Mouse (Mus musculus) erythroblast, embryonic 14.5 days (primary cell): ENCODE measurements around the gene Usp18. TPM values are rescaled to one million over a fixed set of nuclear protein-coding genes. Genes with fewer than 3 reads are reported as not detected.

ENCODE experiments used
- H3K27me3 ChIP-seq: 2 replicates; pipeline ENCODE4 v1.6.1; 2012; ENCODE audit warnings: inconsistent platforms; ENCODE audit not compliant: control insufficient read depth
- H3K36me3 ChIP-seq: 2 replicates; pipeline ENCODE4 v1.6.1; 2012; ENCODE audit warnings: mild to moderate bottlenecking, inconsistent platforms; ENCODE audit not compliant: control insufficient read depth
- H3K4me1 ChIP-seq: 2 replicates; pipeline ENCODE4 v1.6.1; 2012; ENCODE audit warnings: inconsistent platforms; ENCODE audit not compliant: control insufficient read depth
- H3K4me3 ChIP-seq: replicated peaks from 2 replicates; pipeline ENCODE3; 2012; ENCODE audit warnings: moderate library complexity, mild to moderate bottlenecking, inconsistent platforms
- H3K9me3 ChIP-seq: 2 replicates; pipeline ENCODE4 v1.6.1; 2012; ENCODE audit warnings: low read length, inconsistent platforms, mixed read lengths; ENCODE audit not compliant: control insufficient read depth
- GATA1 ChIP-seq: IDR thresholded peaks from 2 replicates; pipeline ENCODE4 v1.6.1; 2012; ENCODE audit warnings: low read length, inconsistent platforms, mixed read lengths
- TAL1 ChIP-seq: IDR thresholded peaks from 3 replicates; pipeline ENCODE4 v1.6.1; 2012; ENCODE audit warnings: low read length, inconsistent platforms, mixed read lengths
- polyA plus RNA-seq: library from polyadenylated mRNA; stranded (reverse); fragments of >175 nt; gene quantifications from 2 replicates; pipeline ENCODE4 v1.2.3, GENCODE M21; 2012

Gene Usp18
- polyA plus RNA-seq, 1 experiment = not detected

DNA sequence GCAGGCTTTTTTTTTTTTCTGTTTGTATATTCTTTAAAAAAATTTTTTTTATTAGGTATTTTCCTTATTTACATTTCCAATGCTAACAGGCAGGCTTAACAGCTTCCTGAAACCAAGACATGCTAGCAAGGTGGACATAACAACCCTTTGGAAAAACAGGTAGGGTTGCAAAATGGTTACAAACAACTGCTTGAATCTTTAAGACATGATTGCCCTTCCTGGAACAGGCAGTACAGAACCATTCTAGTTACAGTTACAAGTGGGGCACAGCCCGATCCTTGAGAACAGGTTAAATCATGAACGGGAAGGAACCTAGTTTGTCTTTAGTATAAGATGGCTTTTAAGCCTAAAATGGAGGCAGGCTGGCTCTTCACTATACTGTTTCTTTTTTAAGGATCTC lies 9.3 kb upstream of the Usp18 start:
- no peaks in the 10 kb centered on the region for H3K27me3 ChIP-seq
- no peak for TF ChIP-seq TAL1
- TF ChIP-seq GATA1 = no peak
- peaks cover 12% of the 10 kb centered on the region for H3K4me1 ChIP-seq
- no peaks in the 10 kb centered on the region for H3K36me3 ChIP-seq
- H3K9me3 ChIP-seq = no peaks in the 10 kb centered on the region
- H3K4me3 ChIP-seq = no peak overlapping the region

DNA sequence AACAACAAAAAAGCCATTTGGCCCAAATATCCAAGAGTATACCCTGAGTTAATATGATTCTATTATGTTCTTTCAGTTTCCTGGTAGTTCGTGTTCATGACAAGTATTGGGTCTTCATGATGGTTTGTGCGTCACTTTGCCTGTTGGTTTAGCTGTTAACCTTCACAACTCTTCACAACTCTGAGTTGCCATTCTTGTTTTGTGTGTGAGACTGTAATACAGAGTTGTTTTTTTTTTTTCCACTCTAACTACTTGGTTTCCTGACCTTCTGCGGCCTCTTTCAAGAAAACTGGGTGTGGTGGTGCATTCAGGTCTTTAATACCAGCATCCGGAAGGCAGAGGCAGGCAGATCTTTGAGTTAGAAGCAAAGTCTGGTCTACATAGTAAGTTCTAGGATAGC lies 7.5 kb upstream of the Usp18 start:
- TF ChIP-seq TAL1 = no peak
- no peak for TF ChIP-seq GATA1
- peaks cover 14% of the 10 kb centered on the region for H3K4me1 ChIP-seq

DNA sequence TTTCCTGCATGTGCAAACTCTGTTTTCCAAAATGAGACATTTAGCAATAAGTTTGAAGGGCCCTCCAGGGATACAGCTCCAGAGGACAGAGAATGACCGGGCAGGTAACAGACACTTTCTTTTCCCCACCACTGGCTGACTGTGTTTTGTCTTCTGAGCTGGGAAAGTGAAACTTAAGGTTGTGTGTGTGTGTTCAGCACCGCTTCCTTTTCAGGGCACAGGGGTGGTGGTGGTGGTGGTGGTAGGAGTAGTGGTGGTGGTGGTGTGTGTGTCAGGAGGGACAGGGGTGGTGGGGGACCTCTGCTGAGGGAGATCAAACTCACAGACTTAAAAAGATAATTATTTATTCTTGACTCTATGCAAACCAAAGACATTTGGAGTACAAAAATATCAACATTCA lies 3.9 kb upstream of the Usp18 start:
- Histone ChIP-seq H3K4me3 (no peak overlapping the region), H3K36me3 (no peaks in the 10 kb centered on the region), H3K9me3 (no peaks in the 10 kb centered on the region), H3K4me1 (peaks cover 42% of the 10 kb centered on the region), H3K27me3 (no peaks in the 10 kb centered on the region)
- TF ChIP-seq GATA1 (no peak), TAL1 (no peak)

More for the DNA sequence above, 7.5 kb upstream of the Usp18 start:
- Histone ChIP-seq H3K36me3 (no peaks in the 10 kb centered on the region), H3K9me3 (no peaks in the 10 kb centered on the region), H3K4me3 (no peak overlapping the region), H3K27me3 (no peaks in the 10 kb centered on the region)

DNA sequence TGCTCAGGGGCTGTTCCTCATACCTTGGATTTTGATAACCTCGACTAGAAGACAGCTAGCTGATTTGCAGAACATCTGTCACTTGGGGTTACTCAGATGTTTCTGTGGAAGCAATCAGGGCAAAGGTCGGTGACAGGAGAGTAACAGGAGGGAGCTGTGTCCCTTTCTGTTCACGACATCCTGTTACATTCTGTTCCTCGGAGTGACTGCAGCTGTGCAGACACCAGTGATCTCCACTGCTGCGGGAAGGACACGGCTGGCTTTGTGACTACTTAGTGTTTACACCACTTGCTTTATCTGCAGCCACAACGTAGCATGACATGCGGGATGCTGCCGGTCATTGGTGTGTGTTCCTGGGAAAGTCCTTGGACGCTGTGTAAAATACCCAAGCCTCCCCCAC lies 2.5 kb upstream of the Usp18 start:
- Histone ChIP-seq H3K4me1 (peaks cover 53% of the 10 kb centered on the region), H3K27me3 (no peaks in the 10 kb centered on the region), H3K4me3 (no peak overlapping the region), H3K9me3 (no peaks in the 10 kb centered on the region), H3K36me3 (no peaks in the 10 kb centered on the region)
- TF ChIP-seq GATA1 = no peak
- no peak for TF ChIP-seq TAL1

DNA sequence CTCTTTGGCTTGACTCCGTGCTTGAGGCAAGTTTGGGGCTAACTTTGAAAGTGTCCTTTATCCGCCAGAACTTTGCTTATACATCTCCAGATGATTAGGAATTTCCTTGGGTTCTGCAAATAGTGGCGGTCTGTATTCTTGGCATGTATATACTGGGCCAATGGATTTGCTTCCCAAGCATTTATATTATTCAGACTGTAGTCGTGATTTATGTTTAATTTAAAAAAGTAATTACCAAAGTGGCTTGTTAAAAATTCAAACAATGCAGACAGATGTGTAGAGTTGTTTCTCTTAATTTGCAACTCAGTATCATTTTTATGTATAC lies 293 bp downstream of the Usp18 start:
- Histone ChIP-seq H3K4me3 (peak overlapping the region; percentile 82), H3K36me3 (no peaks in the 10 kb centered on the region), H3K4me1 (peaks cover 45% of the 10 kb centered on the region), H3K27me3 (no peaks in the 10 kb centered on the region), H3K9me3 (no peaks in the 10 kb centered on the region)
- TF ChIP-seq TAL1 (no peak), GATA1 (no peak)

DNA sequence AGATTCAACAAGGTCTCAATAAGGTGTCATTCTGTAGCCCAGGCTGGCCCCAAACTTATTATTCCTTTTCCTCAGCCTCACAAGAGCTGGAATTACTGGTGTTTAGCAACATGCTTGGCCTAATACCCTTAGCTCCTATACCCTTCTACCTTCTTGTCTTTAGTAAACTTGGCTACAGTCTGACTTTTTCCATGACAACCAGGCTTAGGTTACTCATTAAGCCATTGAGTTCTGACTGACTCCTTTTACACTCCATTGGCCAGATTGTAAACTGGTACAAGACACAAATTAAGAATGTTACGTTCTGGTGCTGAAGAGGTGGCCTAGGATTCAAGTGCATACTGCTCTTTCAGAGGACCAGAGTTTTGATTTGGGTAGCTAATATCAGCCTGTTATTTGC lies 4.7 kb downstream of the Usp18 start:
- Histone ChIP-seq H3K4me3 (no peak overlapping the region), H3K27me3 (no peaks in the 10 kb centered on the region), H3K36me3 (peaks cover 7% of the 10 kb centered on the region), H3K9me3 (no peaks in the 10 kb centered on the region), H3K4me1 (peaks cover 21% of the 10 kb centered on the region)
- TF ChIP-seq TAL1 (no peak), GATA1 (no peak)

DNA sequence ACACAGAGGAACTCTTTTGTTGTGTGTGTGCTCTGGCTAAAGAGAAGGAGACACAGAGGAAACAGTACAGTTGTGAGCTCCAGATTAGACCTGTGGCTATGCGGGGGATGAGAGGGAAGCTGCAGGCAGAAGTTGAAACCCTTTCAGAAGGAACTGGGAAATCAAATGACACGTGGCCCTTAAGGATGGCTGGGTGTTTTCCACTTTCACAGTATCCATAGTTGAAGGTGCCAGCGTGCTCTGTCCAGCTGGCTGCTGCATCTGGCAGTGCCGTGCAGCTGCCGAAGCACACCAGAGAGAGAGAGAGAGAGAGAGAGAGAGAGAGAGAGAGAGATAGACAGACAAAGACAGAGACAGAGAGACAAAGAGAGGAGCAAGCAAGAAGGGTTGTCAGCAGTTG lies 5.5 kb downstream of the Usp18 start:
- Histone ChIP-seq H3K36me3 (peaks cover 9% of the 10 kb centered on the region), H3K27me3 (no peaks in the 10 kb centered on the region), H3K4me1 (peaks cover 15% of the 10 kb centered on the region), H3K9me3 (no peaks in the 10 kb centered on the region), H3K4me3 (no peak overlapping the region)
- no peak for TF ChIP-seq GATA1
- no peak for TF ChIP-seq TAL1

DNA sequence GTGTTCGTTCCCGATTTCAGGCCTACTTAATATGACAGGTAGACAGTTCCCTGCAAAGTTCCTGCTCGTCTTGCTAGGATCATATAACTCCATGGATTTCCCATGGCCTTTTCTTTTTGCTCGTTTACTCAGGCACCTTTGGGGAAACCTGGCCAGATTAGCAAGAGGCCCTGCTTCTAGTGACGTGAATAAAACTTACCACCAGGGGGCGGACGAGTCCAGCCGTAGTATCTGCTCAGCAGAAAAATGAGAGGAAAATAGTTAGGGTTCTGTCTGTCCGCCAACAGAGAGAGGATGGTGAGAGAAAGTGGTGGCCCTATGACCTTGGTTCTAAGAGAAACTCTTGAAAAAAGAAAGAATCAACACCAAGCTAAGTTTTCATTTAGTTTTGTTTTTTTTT lies 14.8 kb downstream of the Usp18 start:
- Histone ChIP-seq H3K4me3 (no peak overlapping the region), H3K36me3 (peaks cover 18% of the 10 kb centered on the region), H3K27me3 (no peaks in the 10 kb centered on the region), H3K4me1 (no peaks in the 10 kb centered on the region; the same call in 1 of the 2 replicates), H3K9me3 (no peaks in the 10 kb centered on the region)
- TF ChIP-seq GATA1 = no peak
- TF ChIP-seq TAL1 = no peak

DNA sequence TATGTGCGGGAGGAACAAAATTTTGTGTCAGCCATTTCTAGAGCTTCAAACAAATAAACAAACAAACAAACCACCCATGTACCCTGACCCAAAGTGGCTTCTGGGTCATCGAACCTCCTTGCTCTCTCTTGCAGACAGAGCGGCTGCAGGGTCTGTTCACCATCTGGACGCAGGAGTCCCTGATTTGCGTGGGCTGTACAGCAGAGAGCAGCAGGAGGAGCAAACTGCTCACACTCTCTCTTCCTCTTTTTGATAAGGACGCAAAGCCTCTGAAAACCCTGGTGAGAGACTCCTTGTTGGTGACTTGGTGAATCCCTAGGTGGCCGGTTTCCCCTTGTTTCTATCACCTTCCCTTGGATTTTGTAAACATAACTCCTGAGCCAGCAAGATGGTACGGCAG lies 15.5 kb downstream of the Usp18 start:
- no peak for TF ChIP-seq GATA1
- no peak for TF ChIP-seq TAL1
- H3K9me3 ChIP-seq = no peaks in the 10 kb centered on the region
- no peaks in the 10 kb centered on the region for H3K27me3 ChIP-seq
- no peaks in the 10 kb centered on the region for H3K4me1 ChIP-seq
- peaks cover 17% of the 10 kb centered on the region for H3K36me3 ChIP-seq
- no peak overlapping the region for H3K4me3 ChIP-seq

DNA sequence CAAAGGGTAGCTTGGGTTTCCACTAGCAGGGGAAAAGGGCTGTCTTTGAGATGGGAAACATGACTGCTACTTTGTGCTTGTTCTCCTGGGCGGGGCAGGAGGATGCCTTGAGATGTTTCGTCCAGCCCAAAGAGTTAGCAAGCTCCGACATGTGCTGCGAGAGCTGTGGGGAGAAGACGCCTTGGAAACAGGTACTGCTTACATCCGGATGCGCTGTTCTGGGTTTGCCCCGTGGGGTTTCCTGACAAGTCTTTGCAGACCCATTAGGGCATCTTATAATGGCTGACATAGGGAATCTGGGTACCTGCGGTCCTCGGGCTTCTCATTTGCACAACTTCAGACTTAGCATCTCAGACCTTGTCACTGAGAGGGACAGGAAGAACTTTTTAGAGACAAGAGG lies 16.3 kb downstream of the Usp18 start:
- no peak for TF ChIP-seq TAL1
- TF ChIP-seq GATA1 = no peak
- Histone ChIP-seq H3K27me3 (no peaks in the 10 kb centered on the region), H3K9me3 (no peaks in the 10 kb centered on the region), H3K4me1 (no peaks in the 10 kb centered on the region), H3K36me3 (peaks cover 17% of the 10 kb centered on the region), H3K4me3 (no peak overlapping the region)
